Mouse (Mus musculus) cerebellum, adult 2 months (tissue): Measurements from ENCODE around the gene Myadml2.

Experiments
- CTCF ChIP-seq: fragments of 200-500 bp; IDR thresholded peaks from 2 replicates; pipeline ENCODE4 v1.5.1; 2011; ENCODE audit warnings: low read depth, mild to moderate bottlenecking, control low read depth, low read length, moderate library complexity, borderline replicate concordance; ENCODE audit not compliant: insufficient read depth
- POLR2A ChIP-seq: fragments of 200-500 bp; IDR thresholded peaks from 2 replicates; pipeline ENCODE4 v1.6.1; 2011; ENCODE audit warnings: low read length, control low read depth, borderline replicate concordance; ENCODE audit not compliant: insufficient read depth

GRCm38 (mm10) chr11:120608241-120609034, 39.5 kb downstream of the Myadml2 start, which contains the start of gene Npb:
- TF ChIP-seq POLR2A (no peak), CTCF (no peak)
